Mouse (Mus musculus): ENCODE results near the gene Pianp.
A peak's percentile ranks its signal among the peaks of the same experiment; 100 is the strongest.

DNA sequence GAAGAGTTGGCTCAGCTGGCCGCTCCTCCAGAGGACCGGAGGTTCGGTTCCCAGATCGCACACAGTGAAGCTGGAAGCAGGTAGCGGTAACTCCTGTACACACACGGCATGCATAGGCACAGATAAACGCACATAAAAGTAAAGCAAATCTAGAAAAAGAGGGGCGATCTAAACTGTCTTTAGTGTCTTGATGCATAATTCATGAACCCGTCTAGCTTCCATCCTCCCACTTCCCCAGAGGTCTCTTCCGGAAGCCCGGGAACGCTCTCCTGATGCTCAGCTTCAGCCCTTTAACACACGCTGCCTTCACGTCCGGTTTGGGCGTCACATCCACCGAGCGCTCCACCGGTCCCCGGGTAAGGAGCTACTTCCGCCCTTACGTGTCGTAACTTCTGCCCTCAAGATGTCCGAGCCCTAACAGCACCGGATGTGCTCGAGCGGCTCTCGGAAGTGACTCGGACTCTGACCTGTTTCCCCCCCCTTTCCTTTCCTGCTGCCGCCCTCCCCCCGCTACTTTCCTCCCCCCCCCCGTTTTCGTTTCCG lies 12.2 kb downstream of the Pianp start:
- TF ChIP-seq CTCF (IDR thresholded peaks at IDR 0.05) (no peak), POLR2A (IDR thresholded peaks at IDR 0.05; ENCODE audit: insufficient read depth, low read depth, low read length) (peak; percentile 92), EP300 (IDR thresholded peaks at IDR 0.05; ENCODE audit: insufficient read depth, low read depth, low read length) (peak; percentile 90)

Measured in heart, adult 2 months (tissue).